Mouse (Mus musculus): Measurements from ENCODE around the gene Gm47985. TPM values are rescaled to one million over a fixed set of nuclear protein-coding genes. Genes with fewer than 3 reads are reported as not detected.

Gene Gm47985
- total RNA-seq (2023), result not detected

DNA sequence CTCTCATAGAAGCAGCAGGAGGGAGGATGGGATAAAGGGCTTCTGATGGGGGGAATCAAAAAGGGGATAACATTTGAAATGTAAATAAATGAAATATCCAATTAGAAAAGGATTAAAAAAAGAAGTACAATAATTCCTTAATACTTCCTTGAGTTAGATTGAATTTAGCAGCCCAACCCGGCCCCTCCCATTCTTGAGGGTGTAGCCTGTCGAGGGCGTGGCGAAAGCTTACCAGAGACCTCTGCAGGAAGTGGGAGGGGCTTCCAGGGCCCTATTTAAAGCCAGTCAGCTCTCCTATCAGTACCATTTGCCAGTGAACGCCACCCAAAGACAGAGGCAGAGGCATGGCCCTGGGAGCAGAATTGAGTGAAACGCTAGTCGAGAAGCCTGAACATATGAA lies at the start of gene Gm47985:
Gm47985 (plus strand) TSS at position 272 of the 400 bp plus-strand sequence.

GRCm38 (mm10) chr1:151192075-151192474 lies 9.7 kb downstream of the Gm47985 start, which contains the start of gene Gm8947:
Gene Gm8947 (plus strand): TSS chr1:151192376.

GRCm38 (mm10) chr1:151198120-151198519 lies 15.8 kb downstream of the Gm47985 start, which contains the start of gene Gm47995:
Gene Gm47995 (plus strand): TSS chr1:151198448.

DNA sequence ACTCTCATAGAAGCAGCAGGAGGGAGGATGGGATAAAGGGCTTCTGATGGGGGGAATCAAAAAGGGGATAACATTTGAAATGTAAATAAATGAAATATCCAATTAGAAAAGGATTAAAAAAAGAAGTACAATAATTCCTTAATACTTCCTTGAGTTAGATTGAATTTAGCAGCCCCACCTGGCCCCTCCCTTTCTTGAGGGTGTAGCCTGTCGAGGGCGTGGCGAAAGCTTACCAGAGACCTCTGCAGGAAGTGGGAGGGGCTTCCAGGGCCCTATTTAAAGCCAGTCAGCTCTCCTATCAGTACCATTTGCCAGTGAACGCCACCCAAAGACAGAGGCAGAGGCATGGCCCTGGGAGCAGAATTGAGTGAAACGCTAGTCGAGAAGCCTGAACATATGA lies 21.5 kb downstream of the Gm47985 start, which contains the start of gene 3110040M04Rik:
3110040M04Rik (plus strand) TSS at position 304 of the 400 bp plus-strand sequence.

GRCm38 (mm10) chr1:151209824-151210355 lies 27.6 kb downstream of the Gm47985 start, which contains the start of gene Gm47996:
Gene Gm47996 (plus strand): TSS chr1:151210131.

Other genes starting within 250 kb of the Gm47985 start
- gene Hmcn1, start 189.1 kb upstream of the Gm47985 start, total RNA-seq (2023), result not detected
- gene Gm8947, start 9.8 kb downstream of the Gm47985 start, total RNA-seq (2023), result under 1 TPM in 1 of 2 experiments, not detected in 1; 0.66 TPM
- gene Gm47995, start 15.9 kb downstream of the Gm47985 start, total RNA-seq (2023), result under 1 TPM in 1 of 2 experiments, not detected in 1; 0.39 TPM
- gene 3110040M04Rik, start 21.6 kb downstream of the Gm47985 start, total RNA-seq (2023), result not detected
- not detected for gene Gm47996, start 27.6 kb downstream of the Gm47985 start, total RNA-seq (2023)
- gene Ivns1abp, start 161.9 kb downstream of the Gm47985 start, total RNA-seq (2023), result 10 to 100 TPM; 71.9 to 82.6 TPM
- gene Swt1, start 245.9 kb downstream of the Gm47985 start, total RNA-seq (2023), result 10 to 100 TPM; 16.3 to 17.1 TPM
- 10 to 100 TPM; 23.4 to 25.9 TPM for gene Trmt1l, start 246.0 kb downstream of the Gm47985 start, total RNA-seq (2023)